Mouse (Mus musculus): ENCODE results near the gene Ppip5k1. TPM values are rescaled to one million over a fixed set of nuclear protein-coding genes. Genes with fewer than 3 reads are reported as not detected.
A peak's percentile ranks its signal among the peaks of the same experiment; 100 is the strongest.

The Ppip5k1 gene
- polyA plus RNA-seq, 1 experiment from 2014 or later = 10.3 TPM

DNA sequence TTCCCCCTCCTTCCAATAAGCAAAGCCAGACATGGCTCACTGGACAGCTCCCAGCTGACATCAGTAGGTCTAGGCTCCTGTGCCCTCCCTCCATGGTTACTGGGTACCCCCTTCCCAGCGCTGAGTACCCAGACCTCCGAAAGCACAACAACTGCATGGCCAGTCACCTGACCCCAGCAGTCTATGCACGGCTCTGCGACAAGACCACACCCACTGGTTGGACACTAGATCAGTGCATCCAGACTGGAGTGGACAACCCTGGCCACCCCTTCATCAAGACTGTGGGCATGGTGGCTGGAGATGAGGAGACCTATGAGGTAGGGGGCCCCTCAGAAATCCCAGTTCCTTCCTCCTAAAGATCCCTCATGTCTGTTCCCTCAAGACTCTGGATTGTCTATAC lies 4.3 kb upstream of the Ppip5k1 start:
- H3K4me3 ChIP-seq (ENCODE audit: low read depth, low read length) = no peak overlapping the region

DNA sequence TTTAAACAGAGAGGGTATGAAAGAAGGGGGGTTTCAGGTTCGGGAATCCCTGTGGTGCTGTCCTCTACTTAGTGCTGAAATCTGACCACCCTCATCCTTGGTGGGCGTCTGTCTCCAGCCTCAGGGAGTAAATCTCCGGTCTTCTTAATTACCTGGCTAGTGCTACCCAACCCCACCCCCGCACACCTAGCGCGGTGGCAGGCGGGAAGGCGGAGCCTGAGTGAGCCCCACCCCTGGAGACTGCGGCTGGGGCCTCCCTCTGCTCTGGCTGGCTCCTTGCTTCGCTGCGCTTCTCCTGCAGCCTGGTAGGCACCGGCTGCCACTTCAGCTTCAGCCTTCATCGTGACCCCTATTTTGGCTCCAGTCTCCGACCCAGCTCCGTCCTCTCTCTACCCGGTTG lies 3.2 kb upstream of the Ppip5k1 start:
- Histone ChIP-seq H3K27ac (ENCODE audit: low read depth, low read length) (no peak overlapping the region), H3K4me1 (ENCODE audit: control insufficient read depth, insufficient read depth, low read length) (peaks cover 12% of the 10 kb centered on the region; the same call in 1 of the 2 replicates), H3K9ac (ENCODE audit: low read length) (peak overlapping the region; percentile 62), H3K36me3 (ENCODE audit: control insufficient read depth, insufficient read depth, low read length) (no peaks in the 10 kb centered on the region), H3K4me3 (ENCODE audit: low read depth, low read length) (peak overlapping the region; percentile 29), H3K27me3 (ENCODE audit: control insufficient read depth, insufficient read depth, low read length) (peaks cover 12% of the 10 kb centered on the region), H3K4me2 (peak overlapping the region; percentile 53), H3K9me3 (ENCODE audit: control insufficient read depth, low read length) (no peaks in the 10 kb centered on the region)
- peak; percentile 25; the same call in 1 of the 2 replicates for ATAC-seq (ENCODE audit: low FRiP score)
- WGBS = under 1% methylated on average over 16 of the region's 16 CpGs
- peak; percentile 90 for DNase-seq (ENCODE audit: low spot score, missing footprints)

More for the DNA sequence above, 4.3 kb upstream of the Ppip5k1 start:
- peaks cover 8% of the 10 kb centered on the region; the same call in 1 of the 2 replicates for H3K4me1 ChIP-seq (ENCODE audit: control insufficient read depth, insufficient read depth, low read length)
- H3K36me3 ChIP-seq (ENCODE audit: control insufficient read depth, insufficient read depth, low read length) = no peaks in the 10 kb centered on the region
- DNase-seq (ENCODE audit: low spot score, missing footprints) (no peak), ATAC-seq (ENCODE audit: low FRiP score) (no peak)
- no peak overlapping the region for H3K27ac ChIP-seq (ENCODE audit: low read depth, low read length)
- 59% methylated on average over 4 of the region's 4 CpGs for WGBS
- H3K9ac ChIP-seq (ENCODE audit: low read length) = no peak overlapping the region
- H3K4me2 ChIP-seq = no peak overlapping the region
- H3K27me3 ChIP-seq (ENCODE audit: control insufficient read depth, insufficient read depth, low read length) = peaks cover 12% of the 10 kb centered on the region
- no peaks in the 10 kb centered on the region for H3K9me3 ChIP-seq (ENCODE audit: control insufficient read depth, low read length)

GRCm38 (mm10) chr2:121357961-121358360 lies 2.8 kb upstream of the Ppip5k1 start:
- no peak overlapping the region for H3K27ac ChIP-seq (ENCODE audit: low read depth, low read length)
- 3% methylated on average over 4 of the region's 4 CpGs for WGBS
- peak; percentile 86 for DNase-seq (ENCODE audit: low spot score, missing footprints)

DNA sequence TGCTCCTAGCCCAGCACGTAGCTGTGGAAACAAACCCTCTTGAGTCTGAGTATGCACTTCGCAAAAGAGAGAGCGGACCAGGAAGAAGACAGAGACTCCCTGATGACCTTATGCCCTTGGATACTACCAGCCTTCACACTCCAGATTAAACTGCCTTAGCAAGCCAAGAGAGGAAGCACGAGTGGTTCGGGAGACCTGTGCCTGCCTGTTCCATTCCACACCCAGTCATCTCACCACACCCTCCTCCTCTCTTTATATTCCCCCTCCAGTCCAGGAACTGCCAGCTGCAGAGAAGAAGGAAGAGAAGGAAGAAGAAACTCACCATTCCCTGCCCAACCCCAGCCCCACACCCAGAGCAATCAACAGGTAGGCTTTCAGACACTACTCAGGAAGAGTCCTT lies 2.3 kb upstream of the Ppip5k1 start, which contains the start of gene Ckmt1:
Gene Ckmt1, plus strand, starts transcription at position 221 of the 400 bp plus-strand sequence.
- peak within 1 kb of the TSS; percentile 62 for H3K9ac ChIP-seq (ENCODE audit: low read length)
- peak within 1 kb of the TSS; percentile 29 for H3K4me3 ChIP-seq (ENCODE audit: low read depth, low read length)
- H3K4me1 ChIP-seq (ENCODE audit: control insufficient read depth, insufficient read depth, low read length) = peaks cover 12% of the 10 kb centered on the region; the same call in 1 of the 2 replicates
- H3K9me3 ChIP-seq (ENCODE audit: control insufficient read depth, low read length) = no peaks in the 10 kb centered on the region
- H3K27ac ChIP-seq (ENCODE audit: low read depth, low read length) = no peak within 1 kb of the TSS
- ATAC-seq (ENCODE audit: low FRiP score) (no peak), DNase-seq (ENCODE audit: low spot score, missing footprints) (no peak)
- H3K36me3 ChIP-seq (ENCODE audit: control insufficient read depth, insufficient read depth, low read length) = no peaks in the 10 kb centered on the region
- 72% methylated on average over 5 of the region's 5 CpGs for WGBS
- peak within 1 kb of the TSS; percentile 53 for H3K4me2 ChIP-seq
- peaks cover 12% of the 10 kb centered on the region for H3K27me3 ChIP-seq (ENCODE audit: control insufficient read depth, insufficient read depth, low read length)

More at GRCm38 (mm10) chr2:121357961-121358360, 2.8 kb upstream of the Ppip5k1 start:
- ATAC-seq (ENCODE audit: low FRiP score) = no peak
- peaks cover 12% of the 10 kb centered on the region; the same call in 1 of the 2 replicates for H3K4me1 ChIP-seq (ENCODE audit: control insufficient read depth, insufficient read depth, low read length)
- no peak overlapping the region; the same call in 1 of the 2 replicates for H3K4me3 ChIP-seq (ENCODE audit: low read depth, low read length)
- no peaks in the 10 kb centered on the region for H3K36me3 ChIP-seq (ENCODE audit: control insufficient read depth, insufficient read depth, low read length)
- no peaks in the 10 kb centered on the region for H3K9me3 ChIP-seq (ENCODE audit: control insufficient read depth, low read length)
- H3K27me3 ChIP-seq (ENCODE audit: control insufficient read depth, insufficient read depth, low read length) = peaks cover 12% of the 10 kb centered on the region
- H3K9ac ChIP-seq (ENCODE audit: low read length) = no peak overlapping the region
- peak overlapping the region; percentile 53 for H3K4me2 ChIP-seq

DNA sequence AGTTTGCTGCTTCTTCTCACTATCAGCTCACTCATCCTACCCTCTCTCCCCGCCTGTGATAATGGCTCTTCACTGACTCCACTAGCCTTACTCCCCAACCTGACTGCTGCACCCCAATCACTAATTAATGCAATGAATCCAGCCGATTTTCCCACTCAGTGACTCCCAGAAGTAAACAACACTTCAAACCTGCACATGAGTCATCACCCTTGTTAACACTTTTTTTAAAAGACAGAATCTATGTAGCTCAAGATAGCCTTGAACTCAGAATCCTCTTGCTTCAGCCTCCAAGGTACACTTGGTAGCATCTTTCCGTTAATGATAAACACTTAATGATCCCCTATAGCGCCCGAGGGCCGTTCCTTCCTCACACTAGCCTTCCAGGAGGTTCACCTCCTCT lies 818 bp downstream of the Ppip5k1 start:
- Histone ChIP-seq H3K27me3 (ENCODE audit: control insufficient read depth, insufficient read depth, low read length) (peaks cover 10% of the 10 kb centered on the region), H3K9ac (ENCODE audit: low read length) (peak overlapping the region; percentile 77), H3K4me1 (ENCODE audit: control insufficient read depth, insufficient read depth, low read length) (peaks cover 12% of the 10 kb centered on the region; the same call in 1 of the 2 replicates), H3K27ac (ENCODE audit: low read depth, low read length) (no peak overlapping the region; the same call in 1 of the 2 replicates), H3K9me3 (ENCODE audit: control insufficient read depth, low read length) (no peaks in the 10 kb centered on the region), H3K4me2 (peak overlapping the region; percentile 68), H3K4me3 (ENCODE audit: low read depth, low read length) (peak overlapping the region; percentile 59), H3K36me3 (ENCODE audit: control insufficient read depth, insufficient read depth, low read length) (no peaks in the 10 kb centered on the region)
- WGBS = 4% methylated on average over 6 of the region's 6 CpGs
- ATAC-seq (ENCODE audit: low FRiP score) = no peak
- peak; percentile 85 for DNase-seq (ENCODE audit: low spot score, missing footprints)

GRCm38 (mm10) chr2:121353156-121353555 lies 2.0 kb downstream of the Ppip5k1 start:
- H3K4me2 ChIP-seq = no peak overlapping the region
- peaks cover 6% of the 10 kb centered on the region for H3K27me3 ChIP-seq (ENCODE audit: control insufficient read depth, insufficient read depth, low read length)
- 76% methylated on average over 8 of the region's 8 CpGs for WGBS
- ATAC-seq (ENCODE audit: low FRiP score) (no peak), DNase-seq (ENCODE audit: low spot score, missing footprints) (no peak)
- H3K4me1 ChIP-seq (ENCODE audit: control insufficient read depth, insufficient read depth, low read length) = 0 out of 2 replicates have a peak, but pooled peaks cover 6% of the 10 kb centered on the region
- H3K36me3 ChIP-seq (ENCODE audit: control insufficient read depth, insufficient read depth, low read length) = no peaks in the 10 kb centered on the region
- no peaks in the 10 kb centered on the region for H3K9me3 ChIP-seq (ENCODE audit: control insufficient read depth, low read length)
- no peak overlapping the region for H3K27ac ChIP-seq (ENCODE audit: low read depth, low read length)
- no peak overlapping the region for H3K9ac ChIP-seq (ENCODE audit: low read length)
- no peak overlapping the region for H3K4me3 ChIP-seq (ENCODE audit: low read depth, low read length)

DNA sequence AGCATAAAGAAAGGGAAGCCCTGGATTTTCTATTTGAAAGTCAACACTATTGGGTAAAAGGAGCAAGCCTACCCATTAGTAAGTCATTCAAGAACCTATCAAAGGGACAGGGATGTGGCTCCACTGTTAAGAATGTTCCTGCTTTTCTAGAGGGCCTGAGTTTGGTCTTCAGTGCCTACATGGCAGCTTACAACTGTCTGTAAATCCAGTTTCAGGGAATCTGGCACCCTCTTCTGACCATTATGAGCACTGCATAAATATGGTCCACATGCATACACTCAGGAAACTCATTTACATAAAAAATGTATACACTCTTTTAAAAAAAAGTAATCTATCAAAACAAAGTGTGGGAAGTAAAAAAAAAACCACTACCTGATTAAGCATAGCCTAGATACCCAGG lies 16.1 kb downstream of the Ppip5k1 start:
- no peaks in the 10 kb centered on the region for H3K36me3 ChIP-seq (ENCODE audit: control insufficient read depth, insufficient read depth, low read length)
- DNase-seq (ENCODE audit: low spot score, missing footprints) = peak; percentile 82
- H3K4me1 ChIP-seq (ENCODE audit: control insufficient read depth, insufficient read depth, low read length) = no peaks in the 10 kb centered on the region
- no peak overlapping the region for H3K9ac ChIP-seq (ENCODE audit: low read length)
- no peaks in the 10 kb centered on the region for H3K27me3 ChIP-seq (ENCODE audit: control insufficient read depth, insufficient read depth, low read length)
- no peak overlapping the region for H3K4me3 ChIP-seq (ENCODE audit: low read depth, low read length)
- ATAC-seq (ENCODE audit: low FRiP score) = no peak
- no peaks in the 10 kb centered on the region for H3K9me3 ChIP-seq (ENCODE audit: control insufficient read depth, low read length)
- H3K4me2 ChIP-seq = no peak overlapping the region
- no peak overlapping the region for H3K27ac ChIP-seq (ENCODE audit: low read depth, low read length)

- Histone ChIP-seq H3K4me3 (ENCODE audit: low read depth, low read length) (no peak overlapping the region), H3K27ac (ENCODE audit: low read depth, low read length) (no peak overlapping the region), H3K9ac (ENCODE audit: low read length) (no peak overlapping the region), H3K36me3 (ENCODE audit: control insufficient read depth, insufficient read depth, low read length) (no peaks in the 10 kb centered on the region), H3K27me3 (ENCODE audit: control insufficient read depth, insufficient read depth, low read length) (no peaks in the 10 kb centered on the region), H3K9me3 (ENCODE audit: control insufficient read depth, low read length) (no peaks in the 10 kb centered on the region), H3K4me1 (ENCODE audit: control insufficient read depth, insufficient read depth, low read length) (no peaks in the 10 kb centered on the region), H3K4me2 (no peak overlapping the region)
- no peak for DNase-seq (ENCODE audit: low spot score, missing footprints)
- ATAC-seq (ENCODE audit: low FRiP score) = no peak
- 93% methylated on average over 2 of the region's 2 CpGs for WGBS
Measured at GRCm38 (mm10) chr2:121329492-121329891, 25.7 kb downstream of the Ppip5k1 start.

DNA sequence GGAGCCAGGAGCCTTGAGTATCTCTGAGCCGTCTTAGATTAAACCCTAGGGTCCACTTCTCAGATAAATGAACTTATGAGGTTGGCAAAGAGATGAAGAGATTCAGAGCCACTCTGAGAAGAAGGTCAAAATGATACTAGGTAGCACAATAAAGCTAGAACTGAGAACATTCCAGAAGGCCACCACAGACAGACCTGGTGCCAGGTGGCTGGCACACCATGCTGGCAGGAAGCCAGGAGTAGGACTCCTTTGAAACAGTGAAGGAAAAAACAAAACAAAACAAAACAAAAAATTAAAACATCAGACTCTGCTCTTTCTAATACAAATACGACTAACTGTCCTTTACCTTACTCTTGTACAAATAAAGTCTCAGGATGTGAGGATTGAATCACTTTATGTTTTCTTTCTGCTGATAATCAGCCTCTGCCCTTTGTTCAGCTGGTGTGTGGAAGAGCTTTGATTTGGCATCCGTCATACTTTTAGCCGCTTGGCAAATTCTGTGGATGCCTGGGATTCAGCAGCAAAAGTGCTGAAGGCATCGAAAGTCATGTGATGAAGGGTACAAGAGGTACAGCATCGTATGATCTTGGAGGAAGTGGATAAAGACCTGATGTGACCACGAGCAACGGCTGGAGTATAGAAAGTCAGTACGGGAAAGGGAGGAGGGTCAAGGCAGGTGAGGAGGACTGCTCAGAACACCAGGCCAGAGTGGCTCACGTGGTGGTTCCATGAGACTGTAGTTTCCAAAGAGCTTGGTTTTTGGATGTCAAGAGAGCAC lies 31.3 kb downstream of the Ppip5k1 start:
- DNase-seq (ENCODE audit: low spot score, missing footprints) = no peak
- Histone ChIP-seq H3K4me1 (ENCODE audit: control insufficient read depth, insufficient read depth, low read length) (no peaks in the 10 kb centered on the region), H3K4me2 (no peak overlapping the region), H3K27me3 (ENCODE audit: control insufficient read depth, insufficient read depth, low read length) (no peaks in the 10 kb centered on the region), H3K4me3 (ENCODE audit: low read depth, low read length) (no peak overlapping the region), H3K27ac (ENCODE audit: low read depth, low read length) (no peak overlapping the region), H3K36me3 (ENCODE audit: control insufficient read depth, insufficient read depth, low read length) (no peaks in the 10 kb centered on the region; the same call in 1 of the 2 replicates), H3K9ac (ENCODE audit: low read length) (no peak overlapping the region), H3K9me3 (ENCODE audit: control insufficient read depth, low read length) (no peaks in the 10 kb centered on the region)
- 91% methylated on average over 10 of the region's 10 CpGs for WGBS
- ATAC-seq (ENCODE audit: low FRiP score) = no peak
